Mouse (Mus musculus): ENCODE data around the gene Abhd17a. TPM values are rescaled to one million over a fixed set of nuclear protein-coding genes. Genes with fewer than 3 reads are reported as not detected.
A peak's percentile ranks its signal among the peaks of the same experiment; 100 is the strongest.

The Abhd17a gene
- polyA plus RNA-seq, 1 experiment from 2014 or later, result 109 TPM

- no peak overlapping the region for H3K27ac ChIP-seq (ENCODE audit: low read depth, low read length)
- no peak overlapping the region for H3K4me3 ChIP-seq (ENCODE audit: low read depth, low read length)
- no peak overlapping the region for H3K9ac ChIP-seq (ENCODE audit: low read length)
- H3K4me1 ChIP-seq (ENCODE audit: control insufficient read depth, insufficient read depth, low read length), result peaks cover 25% of the 10 kb centered on the region
- no peaks in the 10 kb centered on the region for H3K27me3 ChIP-seq (ENCODE audit: control insufficient read depth, insufficient read depth, low read length)
- WGBS, result 91% methylated on average over 2 of the region's 2 CpGs
- H3K36me3 ChIP-seq (ENCODE audit: control insufficient read depth, insufficient read depth, low read length), result 0 out of 2 replicates have a peak, but pooled peaks cover 2% of the 10 kb centered on the region
- DNase-seq (ENCODE audit: low spot score, missing footprints) (no peak), ATAC-seq (ENCODE audit: low FRiP score) (no peak)
- no peaks in the 10 kb centered on the region for H3K9me3 ChIP-seq (ENCODE audit: control insufficient read depth, low read length)
- no peak overlapping the region for H3K4me2 ChIP-seq
Observed at GRCm38 (mm10) chr10:80572477-80572876, 17.7 kb downstream of the Abhd17a start.

GRCm38 (mm10) chr10:80570871-80571836, 19.0 kb downstream of the Abhd17a start:
- WGBS, result 16% methylated on average over 30 of the region's 30 CpGs
- Histone ChIP-seq H3K27ac (ENCODE audit: low read depth, low read length) (no peak overlapping the region), H3K36me3 (ENCODE audit: control insufficient read depth, insufficient read depth, low read length) (0 out of 2 replicates have a peak, but pooled peaks cover 2% of the 10 kb centered on the region), H3K27me3 (ENCODE audit: control insufficient read depth, insufficient read depth, low read length) (no peaks in the 10 kb centered on the region), H3K4me3 (ENCODE audit: low read depth, low read length) (peak overlapping the region; percentile 4; the same call in 1 of the 2 replicates), H3K9ac (ENCODE audit: low read length) (peak overlapping the region; percentile 48), H3K4me2 (peak overlapping the region; percentile 36), H3K4me1 (ENCODE audit: control insufficient read depth, insufficient read depth, low read length) (peaks cover 28% of the 10 kb centered on the region), H3K9me3 (ENCODE audit: control insufficient read depth, low read length) (no peaks in the 10 kb centered on the region)
- DNase-seq (ENCODE audit: low spot score, missing footprints) (no peak), ATAC-seq (ENCODE audit: low FRiP score) (peak; percentile 25; the same call in 1 of the 2 replicates)

GRCm38 (mm10) chr10:80570419-80570818, 19.7 kb downstream of the Abhd17a start:
- H3K9ac ChIP-seq (ENCODE audit: low read length), result no peak overlapping the region; the same call in 1 of the 2 replicates
- DNase-seq (ENCODE audit: low spot score, missing footprints), result no peak
- H3K4me3 ChIP-seq (ENCODE audit: low read depth, low read length), result no peak overlapping the region
- no peaks in the 10 kb centered on the region for H3K9me3 ChIP-seq (ENCODE audit: control insufficient read depth, low read length)
- H3K27ac ChIP-seq (ENCODE audit: low read depth, low read length), result no peak overlapping the region
- 0 out of 2 replicates have a peak, but pooled peaks cover 2% of the 10 kb centered on the region for H3K36me3 ChIP-seq (ENCODE audit: control insufficient read depth, insufficient read depth, low read length)
- no peak for ATAC-seq (ENCODE audit: low FRiP score)
- H3K27me3 ChIP-seq (ENCODE audit: control insufficient read depth, insufficient read depth, low read length), result no peaks in the 10 kb centered on the region
- H3K4me1 ChIP-seq (ENCODE audit: control insufficient read depth, insufficient read depth, low read length), result peaks cover 24% of the 10 kb centered on the region
- H3K4me2 ChIP-seq, result peak overlapping the region; percentile 36
- 90% methylated on average over 10 of the region's 10 CpGs for WGBS

GRCm38 (mm10) chr10:80569664-80570066, 20.5 kb downstream of the Abhd17a start:
- DNase-seq (ENCODE audit: low spot score, missing footprints) (no peak), ATAC-seq (ENCODE audit: low FRiP score) (no peak)
- H3K9ac ChIP-seq (ENCODE audit: low read length), result no peak overlapping the region
- H3K27me3 ChIP-seq (ENCODE audit: control insufficient read depth, insufficient read depth, low read length), result no peaks in the 10 kb centered on the region
- no peaks in the 10 kb centered on the region for H3K9me3 ChIP-seq (ENCODE audit: control insufficient read depth, low read length)
- no peak overlapping the region for H3K4me2 ChIP-seq
- no peak overlapping the region for H3K27ac ChIP-seq (ENCODE audit: low read depth, low read length)
- 0 out of 2 replicates have a peak, but pooled peaks cover 2% of the 10 kb centered on the region for H3K36me3 ChIP-seq (ENCODE audit: control insufficient read depth, insufficient read depth, low read length)
- H3K4me3 ChIP-seq (ENCODE audit: low read depth, low read length), result no peak overlapping the region
- peaks cover 24% of the 10 kb centered on the region for H3K4me1 ChIP-seq (ENCODE audit: control insufficient read depth, insufficient read depth, low read length)
- 28% methylated on average over 10 of the region's 10 CpGs for WGBS

- Histone ChIP-seq H3K27ac (ENCODE audit: low read depth, low read length) (no peak overlapping the region), H3K4me3 (ENCODE audit: low read depth, low read length) (no peak overlapping the region), H3K9me3 (ENCODE audit: control insufficient read depth, low read length) (no peaks in the 10 kb centered on the region), H3K27me3 (ENCODE audit: control insufficient read depth, insufficient read depth, low read length) (no peaks in the 10 kb centered on the region), H3K36me3 (ENCODE audit: control insufficient read depth, insufficient read depth, low read length) (0 out of 2 replicates have a peak, but pooled peaks cover 2% of the 10 kb centered on the region), H3K4me1 (ENCODE audit: control insufficient read depth, insufficient read depth, low read length) (peaks cover 20% of the 10 kb centered on the region), H3K4me2 (no peak overlapping the region), H3K9ac (ENCODE audit: low read length) (no peak overlapping the region)
- DNase-seq (ENCODE audit: low spot score, missing footprints) (no peak), ATAC-seq (ENCODE audit: low FRiP score) (no peak)
- 95% methylated on average over 29 of the region's 29 CpGs for WGBS
Observed at GRCm38 (mm10) chr10:80568876-80569275, 21.3 kb downstream of the Abhd17a start.

GRCm38 (mm10) chr10:80566375-80567092, 23.6 kb downstream of the Abhd17a start:
- H3K27ac ChIP-seq (ENCODE audit: low read depth, low read length), result peak overlapping the region; percentile 64
- peak overlapping the region; percentile 32 for H3K9ac ChIP-seq (ENCODE audit: low read length)
- 12% methylated on average over 17 of the region's 17 CpGs for WGBS
- H3K36me3 ChIP-seq (ENCODE audit: control insufficient read depth, insufficient read depth, low read length), result 0 out of 2 replicates have a peak, but pooled peaks cover 2% of the 10 kb centered on the region
- peak; percentile 99 for DNase-seq (ENCODE audit: low spot score, missing footprints)
- ATAC-seq (ENCODE audit: low FRiP score), result peak; percentile 68
- no peaks in the 10 kb centered on the region for H3K27me3 ChIP-seq (ENCODE audit: control insufficient read depth, insufficient read depth, low read length)
- H3K4me1 ChIP-seq (ENCODE audit: control insufficient read depth, insufficient read depth, low read length), result peaks cover 23% of the 10 kb centered on the region
- peak overlapping the region; percentile 25 for H3K4me2 ChIP-seq
- peak overlapping the region; percentile 9 for H3K4me3 ChIP-seq (ENCODE audit: low read depth, low read length)
- no peaks in the 10 kb centered on the region for H3K9me3 ChIP-seq (ENCODE audit: control insufficient read depth, low read length)

GRCm38 (mm10) chr10:80561116-80561944, 28.8 kb downstream of the Abhd17a start, which contains the start of gene Rexo1:
TSS of gene Rexo1 (minus strand) at chr10:80561560.
- Histone ChIP-seq H3K4me1 (ENCODE audit: control insufficient read depth, insufficient read depth, low read length) (peaks cover 16% of the 10 kb centered on the region), H3K36me3 (ENCODE audit: control insufficient read depth, insufficient read depth, low read length) (no peaks in the 10 kb centered on the region), H3K9ac (ENCODE audit: low read length) (peak within 1 kb of the TSS; percentile 91), H3K27ac (ENCODE audit: low read depth, low read length) (peak within 1 kb of the TSS; percentile 81), H3K4me2 (peak within 1 kb of the TSS; percentile 84), H3K9me3 (ENCODE audit: control insufficient read depth, low read length) (no peaks in the 10 kb centered on the region), H3K4me3 (ENCODE audit: low read depth, low read length) (peak within 1 kb of the TSS; percentile 84), H3K27me3 (ENCODE audit: control insufficient read depth, insufficient read depth, low read length) (no peaks in the 10 kb centered on the region)
- ATAC-seq (ENCODE audit: low FRiP score) (peak; percentile 82), DNase-seq (ENCODE audit: low spot score, missing footprints) (peak; percentile 99)
- WGBS, result under 1% methylated on average over 66 of the region's 72 CpGs

- H3K4me3 ChIP-seq (ENCODE audit: low read depth, low read length), result peak overlapping the region; percentile 84
- no peaks in the 10 kb centered on the region for H3K27me3 ChIP-seq (ENCODE audit: control insufficient read depth, insufficient read depth, low read length)
- peaks cover 16% of the 10 kb centered on the region for H3K4me1 ChIP-seq (ENCODE audit: control insufficient read depth, insufficient read depth, low read length)
- WGBS, result 1% methylated on average over 13 of the region's 13 CpGs
- peak overlapping the region; percentile 84 for H3K4me2 ChIP-seq
- DNase-seq (ENCODE audit: low spot score, missing footprints) (no peak), ATAC-seq (ENCODE audit: low FRiP score) (no peak)
- H3K9ac ChIP-seq (ENCODE audit: low read length), result peak overlapping the region; percentile 91
- no peaks in the 10 kb centered on the region for H3K36me3 ChIP-seq (ENCODE audit: control insufficient read depth, insufficient read depth, low read length)
- H3K27ac ChIP-seq (ENCODE audit: low read depth, low read length), result no peak overlapping the region
- no peaks in the 10 kb centered on the region for H3K9me3 ChIP-seq (ENCODE audit: control insufficient read depth, low read length)
Observed at GRCm38 (mm10) chr10:80560621-80561020, 29.5 kb downstream of the Abhd17a start.
